Mouse (Mus musculus) heart, embryonic 13.5 days (tissue): ENCODE measurements around the gene Kdelr2. TPM values are rescaled to one million over a fixed set of nuclear protein-coding genes. Genes with fewer than 3 reads are reported as not detected.

Source experiments
- ATAC-seq: fragments of 200-750 bp; cut with Nextera tagmentation; 2 replicates; pipeline ENCODE4 v1.8.0; 2017; ENCODE audit warnings: moderate TSS enrichment; ENCODE audit not compliant: insufficient number of reproducible peaks, low FRiP score, low TSS enrichment; ENCODE audit errors: extremely low read depth
- H3K27ac ChIP-seq: fragments of 300-500 bp; sonication (generic); replicated peaks from 2 replicates; pipeline ENCODE4 v1.5.1; 2015; ENCODE audit warnings: moderate library complexity, mild to moderate bottlenecking, inconsistent platforms
- H3K27me3 ChIP-seq: fragments of 300-500 bp; sonication (generic); replicated peaks from 2 replicates; pipeline ENCODE4 v1.6.1; 2015; ENCODE audit warnings: mild to moderate bottlenecking, inconsistent platforms
- H3K36me3 ChIP-seq: fragments of 300-500 bp; sonication (generic); 2 replicates; pipeline ENCODE4 v1.6.1; 2015; ENCODE audit warnings: mild to moderate bottlenecking, inconsistent platforms
- H3K4me1 ChIP-seq: fragments of 300-500 bp; sonication (generic); 2 replicates; pipeline ENCODE4 v1.6.1; 2015; ENCODE audit warnings: inconsistent platforms
- H3K4me2 ChIP-seq: fragments of 300-500 bp; sonication (generic); 2 replicates; pipeline ENCODE4 v1.6.1; 2015; ENCODE audit warnings: inconsistent platforms, mild to moderate bottlenecking, moderate library complexity
- H3K4me3 ChIP-seq: fragments of 300-500 bp; sonication (generic); 2 replicates; pipeline ENCODE4 v1.5.1; 2015; ENCODE audit warnings: moderate library complexity, mild to moderate bottlenecking, inconsistent platforms
- H3K9ac ChIP-seq: fragments of 300-500 bp; sonication (generic); 2 replicates; pipeline ENCODE4 v1.6.1; 2015; ENCODE audit warnings: inconsistent platforms, mild to moderate bottlenecking, moderate library complexity
- H3K9me3 ChIP-seq: fragments of 300-500 bp; sonication (generic); 2 replicates; pipeline ENCODE4 v1.6.1; 2016; ENCODE audit warnings: inconsistent platforms
- WGBS: fragments of 180-500 bp; shearing (Covaris S2); methylation state at CpG from one replicate; pipeline ENCODE4 v1.1.7; 2015; ENCODE audit warnings: mixed read lengths; 5-methylcytosine and 5-hydroxymethylcytosine counted together
- polyA plus RNA-seq: library from polyadenylated mRNA; unstranded; fragments of >200 nt; fragmentation: Nextera tagmentation; extraction: Ambion mirVana; gene quantifications from 2 replicates; pipeline ENCODE4 v1.2.1, GENCODE M21; 2015

The Kdelr2 gene
- polyA plus RNA-seq = 250 and 258 TPM in 2 replicates

- Histone ChIP-seq H3K4me2 (peak within 1 kb of the TSS; percentile 88), H3K27ac (peak within 1 kb of the TSS; percentile 91), H3K36me3 (peaks cover 35% of the 10 kb centered on the region), H3K9ac (peak within 1 kb of the TSS; percentile 97), H3K4me1 (peaks cover 56% of the 10 kb centered on the region), H3K27me3 (no peaks in the 10 kb centered on the region), H3K4me3 (peak within 1 kb of the TSS; percentile 83), H3K9me3 (no peaks in the 10 kb centered on the region)
- WGBS = under 1% methylated on average over 72 of the region's 72 CpGs
- peak; percentile 84 for ATAC-seq
Observed at GRCm38 (mm10) chr5:143403221-143404147, at the start of gene Kdelr2. Kdelr2 (plus strand) TSS chr5:143403838.

- H3K27ac ChIP-seq = no peak overlapping the region
- peaks cover 54% of the 10 kb centered on the region for H3K27me3 ChIP-seq
- peaks cover 9% of the 10 kb centered on the region for H3K4me1 ChIP-seq
- no peak overlapping the region for H3K9ac ChIP-seq
- 32% methylated on average over 5 of the region's 5 CpGs for WGBS
- no peak for ATAC-seq
- H3K4me2 ChIP-seq = no peak overlapping the region
- no peak overlapping the region for H3K4me3 ChIP-seq
- peaks cover 5% of the 10 kb centered on the region; the same call in 1 of the 2 replicates for H3K9me3 ChIP-seq
- H3K36me3 ChIP-seq = no peaks in the 10 kb centered on the region
Observed at GRCm38 (mm10) chr5:143356017-143356416, 47.6 kb upstream of the Kdelr2 start.

GRCm38 (mm10) chr5:143356686-143357388 lies 46.8 kb upstream of the Kdelr2 start, which contains the start of gene Grid2ip:
Grid2ip (plus strand) TSS chr5:143357338.
- peaks cover 9% of the 10 kb centered on the region for H3K4me1 ChIP-seq
- H3K4me3 ChIP-seq = peak within 1 kb of the TSS; percentile 37
- peak within 1 kb of the TSS; percentile 65 for H3K4me2 ChIP-seq
- peaks cover 54% of the 10 kb centered on the region for H3K27me3 ChIP-seq
- H3K36me3 ChIP-seq = no peaks in the 10 kb centered on the region
- H3K9ac ChIP-seq = peak within 1 kb of the TSS; percentile 63
- H3K9me3 ChIP-seq = peaks cover 4% of the 10 kb centered on the region; the same call in 1 of the 2 replicates
- H3K27ac ChIP-seq = no peak within 1 kb of the TSS
- 18% methylated on average over 17 of the region's 17 CpGs for WGBS
- ATAC-seq = no peak

- Histone ChIP-seq H3K27ac (no peak overlapping the region), H3K9me3 (peaks cover 1% of the 10 kb centered on the region; the same call in 1 of the 2 replicates), H3K36me3 (no peaks in the 10 kb centered on the region), H3K4me1 (peaks cover 9% of the 10 kb centered on the region), H3K9ac (peak overlapping the region; percentile 63), H3K4me2 (peak overlapping the region; percentile 65), H3K4me3 (peak overlapping the region; percentile 37), H3K27me3 (peaks cover 59% of the 10 kb centered on the region)
- 2% methylated on average over 28 of the region's 28 CpGs for WGBS
- ATAC-seq = no peak
Observed at GRCm38 (mm10) chr5:143357564-143357963, 46.1 kb upstream of the Kdelr2 start.

- no peaks in the 10 kb centered on the region for H3K36me3 ChIP-seq
- H3K27ac ChIP-seq = no peak overlapping the region
- H3K4me2 ChIP-seq = no peak overlapping the region
- H3K9ac ChIP-seq = no peak overlapping the region
- 36% methylated on average over 7 of the region's 7 CpGs for WGBS
- peaks cover 20% of the 10 kb centered on the region for H3K4me1 ChIP-seq
- ATAC-seq = no peak
- no peaks in the 10 kb centered on the region for H3K9me3 ChIP-seq
- H3K27me3 ChIP-seq = peaks cover 69% of the 10 kb centered on the region
- H3K4me3 ChIP-seq = no peak overlapping the region
Observed at GRCm38 (mm10) chr5:143359263-143359662, 44.4 kb upstream of the Kdelr2 start.

GRCm38 (mm10) chr5:143360000-143360399 lies 43.6 kb upstream of the Kdelr2 start:
- no peak for ATAC-seq
- H3K4me3 ChIP-seq = no peak overlapping the region
- H3K4me2 ChIP-seq = no peak overlapping the region
- no peaks in the 10 kb centered on the region for H3K9me3 ChIP-seq
- no peaks in the 10 kb centered on the region for H3K36me3 ChIP-seq
- H3K27me3 ChIP-seq = peaks cover 73% of the 10 kb centered on the region
- H3K9ac ChIP-seq = no peak overlapping the region
- H3K27ac ChIP-seq = no peak overlapping the region
- 53% methylated on average over 5 of the region's 5 CpGs for WGBS
- H3K4me1 ChIP-seq = peaks cover 24% of the 10 kb centered on the region

GRCm38 (mm10) chr5:143361428-143361827 lies 42.2 kb upstream of the Kdelr2 start:
- Histone ChIP-seq H3K4me1 (peaks cover 24% of the 10 kb centered on the region), H3K27me3 (peaks cover 75% of the 10 kb centered on the region), H3K4me3 (no peak overlapping the region), H3K4me2 (no peak overlapping the region), H3K9ac (no peak overlapping the region), H3K36me3 (no peaks in the 10 kb centered on the region), H3K27ac (no peak overlapping the region), H3K9me3 (no peaks in the 10 kb centered on the region)
- 65% methylated on average over 7 of the region's 7 CpGs for WGBS
- no peak for ATAC-seq

- no peaks in the 10 kb centered on the region for H3K9me3 ChIP-seq
- under 1% methylated on average over 47 of the region's 47 CpGs for WGBS
- peaks cover 15% of the 10 kb centered on the region for H3K4me1 ChIP-seq
- peak overlapping the region; percentile 81 for H3K9ac ChIP-seq
- no peak overlapping the region for H3K27ac ChIP-seq
- no peak; the same call in 1 of the 2 replicates for ATAC-seq
- H3K36me3 ChIP-seq = no peaks in the 10 kb centered on the region
- H3K4me3 ChIP-seq = peak overlapping the region; percentile 59
- H3K27me3 ChIP-seq = peaks cover 69% of the 10 kb centered on the region
- H3K4me2 ChIP-seq = peak overlapping the region; percentile 94
Observed at GRCm38 (mm10) chr5:143363678-143364615, 39.7 kb upstream of the Kdelr2 start.

- Histone ChIP-seq H3K4me1 (peaks cover 26% of the 10 kb centered on the region), H3K4me2 (no peak overlapping the region), H3K9me3 (no peaks in the 10 kb centered on the region), H3K36me3 (no peaks in the 10 kb centered on the region), H3K27ac (no peak overlapping the region), H3K27me3 (peaks cover 87% of the 10 kb centered on the region), H3K9ac (no peak overlapping the region), H3K4me3 (no peak overlapping the region)
- ATAC-seq = no peak
- 70% methylated on average over 3 of the region's 3 CpGs for WGBS
Observed at GRCm38 (mm10) chr5:143367931-143368330, 35.7 kb upstream of the Kdelr2 start.

GRCm38 (mm10) chr5:143369611-143370255 lies 33.9 kb upstream of the Kdelr2 start:
- no peak overlapping the region for H3K9ac ChIP-seq
- no peaks in the 10 kb centered on the region for H3K9me3 ChIP-seq
- H3K27me3 ChIP-seq = peaks cover 94% of the 10 kb centered on the region
- peaks cover 14% of the 10 kb centered on the region for H3K4me1 ChIP-seq
- H3K4me2 ChIP-seq = peak overlapping the region; percentile 61
- ATAC-seq = no peak
- 2% methylated on average over 35 of the region's 36 CpGs for WGBS
- no peak overlapping the region for H3K27ac ChIP-seq
- H3K36me3 ChIP-seq = no peaks in the 10 kb centered on the region
- H3K4me3 ChIP-seq = peak overlapping the region; percentile 37
